Mouse (Mus musculus) liver, adult 2 months (tissue): ENCODE data around the gene Fnbp1.

Experiments
- CTCF ChIP-seq: fragments of 200-500 bp; IDR thresholded peaks from 2 replicates; pipeline ENCODE4 v1.5.1; 2011; ENCODE audit warnings: low read depth, low read length, control low read depth
- POLR2A ChIP-seq: fragments of 200-500 bp; IDR thresholded peaks from 2 replicates; pipeline ENCODE4 v1.6.1; 2011; ENCODE audit warnings: low read length, control low read depth; ENCODE audit not compliant: insufficient read depth; ENCODE audit errors: extremely low read depth

DNA sequence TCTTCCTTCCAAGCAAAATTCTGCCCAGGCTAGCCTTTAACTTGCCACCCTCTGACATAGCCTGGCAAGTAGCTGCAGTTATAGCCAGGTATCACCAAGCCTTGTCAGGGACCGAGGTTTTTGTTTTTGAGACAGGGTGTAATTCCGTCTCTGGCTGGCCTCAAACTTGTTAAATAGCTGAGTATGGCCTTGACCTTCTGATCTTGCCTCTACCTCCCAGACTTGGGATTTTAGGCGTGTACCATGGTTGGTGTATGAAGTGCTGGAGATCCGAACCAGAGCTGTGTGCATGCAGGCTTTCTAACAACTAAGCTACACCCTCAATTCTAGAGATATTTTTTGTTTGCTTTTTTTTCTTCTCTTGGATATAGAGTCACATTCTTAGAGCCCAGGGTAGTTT lies 19.8 kb upstream of the Fnbp1 start:
- TF ChIP-seq POLR2A, result no peak
- TF ChIP-seq CTCF, result no peak
